Mouse (Mus musculus): ENCODE results near the gene Gas1. TPM values are rescaled to one million over a fixed set of nuclear protein-coding genes. Genes with fewer than 3 reads are reported as not detected.

The Gas1 gene
- polyA plus RNA-seq, 1 experiment = 2.5 TPM

DNA sequence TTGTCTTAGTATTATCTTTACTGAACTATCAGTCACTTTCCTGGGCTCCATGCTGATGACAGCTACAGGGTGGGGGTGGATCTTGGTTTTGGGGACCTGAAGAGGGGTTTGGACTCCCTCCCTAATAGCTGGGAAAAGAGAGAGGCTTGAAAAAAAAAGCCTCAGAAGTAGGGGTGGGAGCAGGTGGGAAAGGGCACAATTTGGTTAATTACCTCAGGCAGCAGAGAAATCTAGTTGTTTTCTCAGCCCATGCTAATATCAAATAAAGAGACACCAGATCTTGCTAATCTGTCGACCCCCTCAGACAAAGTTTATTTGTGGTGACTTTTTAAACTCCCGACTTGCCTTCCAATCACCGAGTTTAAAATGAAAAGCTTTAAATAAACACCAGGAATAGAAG, 4.0 kb downstream of the Gas1 start:
- peaks cover 15% of the 10 kb centered on the region for H3K4me1 ChIP-seq (ENCODE audit: control insufficient read depth, insufficient read depth, low read length)
- H3K36me3 ChIP-seq (ENCODE audit: control insufficient read depth, insufficient read depth, low read length) = no peaks in the 10 kb centered on the region
- TF ChIP-seq CTCF (IDR thresholded peaks at IDR 0.05; ENCODE audit: control insufficient read depth, insufficient read depth, insufficient replicate concordance, low read depth, low read length) (no peak), POLR2A (IDR thresholded peaks at IDR 0.05; ENCODE audit: control insufficient read depth, low read depth, low read length) (no peak)
- H3K27me3 ChIP-seq (ENCODE audit: control insufficient read depth, insufficient read depth, low read length) = no peaks in the 10 kb centered on the region
- H3K4me3 ChIP-seq (ENCODE audit: control insufficient read depth, low read depth, low read length) = no peak overlapping the region
- H3K27ac ChIP-seq (ENCODE audit: control insufficient read depth, insufficient read depth, low read depth, low read length) = no peak overlapping the region

DNA sequence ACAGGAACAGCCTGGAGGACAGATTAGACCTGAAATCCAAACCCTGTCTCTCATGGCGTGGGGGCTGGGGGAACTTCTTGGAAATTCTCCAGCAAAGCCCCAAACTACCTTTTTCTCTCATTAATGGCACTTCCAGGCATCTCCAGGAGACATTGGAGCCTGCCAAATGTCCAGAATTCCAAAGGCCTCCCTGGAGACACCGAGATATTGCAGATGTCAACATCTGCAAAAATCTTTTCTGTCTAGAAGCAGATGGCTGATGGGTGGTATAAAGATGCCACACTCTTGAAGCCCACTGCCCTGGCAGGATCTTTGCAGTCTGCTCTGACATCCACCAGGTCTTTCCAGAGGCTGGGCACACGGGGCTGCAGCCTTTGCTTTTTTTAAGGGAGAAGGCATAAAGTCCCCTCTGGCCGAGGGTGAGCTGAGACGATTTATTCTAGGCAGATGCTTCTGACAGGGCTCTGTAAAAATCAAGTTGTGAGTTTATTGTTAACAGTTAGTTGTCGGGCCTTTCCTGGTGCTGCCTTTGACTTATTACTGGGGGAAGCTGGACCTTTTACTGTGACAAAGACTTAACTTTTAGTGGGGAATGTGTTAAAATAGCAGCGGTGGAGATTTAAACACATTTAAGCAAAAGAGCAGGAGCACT, 4.7 kb downstream of the Gas1 start:
- Histone ChIP-seq H3K27me3 (ENCODE audit: control insufficient read depth, insufficient read depth, low read length) (no peaks in the 10 kb centered on the region), H3K4me1 (ENCODE audit: control insufficient read depth, insufficient read depth, low read length) (peaks cover 13% of the 10 kb centered on the region), H3K27ac (ENCODE audit: control insufficient read depth, insufficient read depth, low read depth, low read length) (no peak overlapping the region), H3K4me3 (ENCODE audit: control insufficient read depth, low read depth, low read length) (no peak overlapping the region), H3K36me3 (ENCODE audit: control insufficient read depth, insufficient read depth, low read length) (no peaks in the 10 kb centered on the region)
- no peak for TF ChIP-seq POLR2A (IDR thresholded peaks at IDR 0.05; ENCODE audit: control insufficient read depth, low read depth, low read length)
- no peak for TF ChIP-seq CTCF (IDR thresholded peaks at IDR 0.05; ENCODE audit: control insufficient read depth, insufficient read depth, insufficient replicate concordance, low read depth, low read length)

DNA sequence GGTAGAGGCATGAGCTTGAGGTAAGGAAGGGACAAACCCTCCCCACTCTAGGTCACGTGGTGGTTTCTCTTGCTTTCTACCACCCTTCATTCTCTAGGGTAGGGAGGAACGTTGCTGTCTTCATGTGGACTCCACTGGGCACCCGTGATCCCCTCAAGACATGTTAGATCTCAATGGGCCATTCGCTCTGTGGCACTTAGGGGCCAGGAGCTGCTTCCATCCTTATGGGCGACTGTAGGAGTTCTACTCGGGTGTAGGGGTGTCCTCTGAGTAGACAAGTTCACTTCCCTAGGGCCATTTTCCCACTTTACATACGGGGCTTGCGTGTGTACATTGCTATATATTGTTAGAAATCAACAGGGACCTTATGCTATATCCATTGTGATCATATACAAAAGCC, 5.4 kb downstream of the Gas1 start:
- Histone ChIP-seq H3K36me3 (ENCODE audit: control insufficient read depth, insufficient read depth, low read length) (no peaks in the 10 kb centered on the region), H3K27ac (ENCODE audit: control insufficient read depth, insufficient read depth, low read depth, low read length) (no peak overlapping the region), H3K27me3 (ENCODE audit: control insufficient read depth, insufficient read depth, low read length) (no peaks in the 10 kb centered on the region), H3K4me3 (ENCODE audit: control insufficient read depth, low read depth, low read length) (no peak overlapping the region), H3K4me1 (ENCODE audit: control insufficient read depth, insufficient read depth, low read length) (peaks cover 9% of the 10 kb centered on the region)
- TF ChIP-seq POLR2A (IDR thresholded peaks at IDR 0.05; ENCODE audit: control insufficient read depth, low read depth, low read length) = no peak
- no peak for TF ChIP-seq CTCF (IDR thresholded peaks at IDR 0.05; ENCODE audit: control insufficient read depth, insufficient read depth, insufficient replicate concordance, low read depth, low read length)

DNA sequence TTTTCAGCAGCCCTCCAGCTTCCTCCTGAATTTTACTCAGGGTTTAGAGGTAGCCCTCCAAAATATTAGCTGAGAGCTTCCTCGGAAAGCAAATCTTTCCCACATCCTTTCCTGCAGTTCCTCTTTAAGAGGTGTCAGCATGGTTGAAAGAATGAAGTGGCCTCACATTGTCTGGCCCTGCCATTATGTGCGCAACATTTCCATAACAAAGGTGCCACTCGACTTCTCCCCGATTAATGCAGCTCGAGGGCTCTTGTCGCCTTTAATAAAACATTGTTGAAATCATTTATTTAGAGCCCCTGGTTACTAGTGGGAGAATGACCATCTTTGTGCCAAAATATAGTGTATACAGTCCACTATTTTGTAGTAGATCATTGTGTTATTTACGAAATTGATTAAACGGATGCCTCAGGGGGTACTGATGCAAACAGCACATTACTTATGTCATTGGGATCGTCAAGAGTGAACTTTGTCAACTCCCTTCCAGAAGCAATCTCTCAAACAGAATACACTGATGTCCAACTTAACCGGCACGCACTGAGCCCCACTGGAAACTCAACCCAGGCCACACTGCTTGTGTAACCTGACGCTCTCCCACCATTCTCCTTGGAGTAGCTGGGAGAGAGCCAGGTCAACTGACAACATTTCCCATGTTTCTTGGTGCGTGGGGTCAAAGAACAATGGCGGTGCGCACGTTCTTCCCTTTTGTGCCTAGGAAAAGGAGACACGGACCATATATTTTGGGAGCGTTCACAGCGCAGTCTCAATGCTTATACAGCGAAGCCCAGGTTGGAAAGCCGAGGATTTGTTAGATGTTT, 6.1 kb downstream of the Gas1 start:
- Histone ChIP-seq H3K4me1 (ENCODE audit: control insufficient read depth, insufficient read depth, low read length) (peaks cover 6% of the 10 kb centered on the region), H3K36me3 (ENCODE audit: control insufficient read depth, insufficient read depth, low read length) (no peaks in the 10 kb centered on the region), H3K4me3 (ENCODE audit: control insufficient read depth, low read depth, low read length) (no peak overlapping the region), H3K27me3 (ENCODE audit: control insufficient read depth, insufficient read depth, low read length) (no peaks in the 10 kb centered on the region), H3K27ac (ENCODE audit: control insufficient read depth, insufficient read depth, low read depth, low read length) (no peak overlapping the region)
- no peak for TF ChIP-seq CTCF (IDR thresholded peaks at IDR 0.05; ENCODE audit: control insufficient read depth, insufficient read depth, insufficient replicate concordance, low read depth, low read length)
- no peak for TF ChIP-seq POLR2A (IDR thresholded peaks at IDR 0.05; ENCODE audit: control insufficient read depth, low read depth, low read length)

DNA sequence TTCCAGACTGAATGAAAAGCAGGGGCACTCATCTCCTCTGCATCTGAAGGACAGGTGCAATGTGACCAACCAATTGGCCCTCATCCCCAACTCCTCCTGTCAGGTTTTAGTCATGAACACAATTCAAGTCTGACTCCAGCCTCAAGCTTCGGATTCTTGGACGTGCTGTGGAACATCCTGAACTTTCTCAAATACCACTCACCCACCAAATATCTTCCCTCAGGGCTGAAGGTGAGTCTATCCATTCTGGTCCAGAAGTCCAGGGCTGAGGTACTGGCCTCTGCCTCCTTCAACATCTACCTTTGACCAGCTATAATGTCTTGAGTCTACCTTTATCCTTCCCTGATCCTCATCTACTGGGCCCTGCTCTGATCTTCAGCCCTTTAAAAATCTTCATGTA, 8.1 kb downstream of the Gas1 start:
- TF ChIP-seq CTCF (IDR thresholded peaks at IDR 0.05; ENCODE audit: control insufficient read depth, insufficient read depth, insufficient replicate concordance, low read depth, low read length) = no peak
- no peak for TF ChIP-seq POLR2A (IDR thresholded peaks at IDR 0.05; ENCODE audit: control insufficient read depth, low read depth, low read length)
- Histone ChIP-seq H3K27me3 (ENCODE audit: control insufficient read depth, insufficient read depth, low read length) (no peaks in the 10 kb centered on the region), H3K36me3 (ENCODE audit: control insufficient read depth, insufficient read depth, low read length) (no peaks in the 10 kb centered on the region), H3K4me1 (ENCODE audit: control insufficient read depth, insufficient read depth, low read length) (peaks cover 2% of the 10 kb centered on the region), H3K4me3 (ENCODE audit: control insufficient read depth, low read depth, low read length) (no peak overlapping the region), H3K27ac (ENCODE audit: control insufficient read depth, insufficient read depth, low read depth, low read length) (no peak overlapping the region)

DNA sequence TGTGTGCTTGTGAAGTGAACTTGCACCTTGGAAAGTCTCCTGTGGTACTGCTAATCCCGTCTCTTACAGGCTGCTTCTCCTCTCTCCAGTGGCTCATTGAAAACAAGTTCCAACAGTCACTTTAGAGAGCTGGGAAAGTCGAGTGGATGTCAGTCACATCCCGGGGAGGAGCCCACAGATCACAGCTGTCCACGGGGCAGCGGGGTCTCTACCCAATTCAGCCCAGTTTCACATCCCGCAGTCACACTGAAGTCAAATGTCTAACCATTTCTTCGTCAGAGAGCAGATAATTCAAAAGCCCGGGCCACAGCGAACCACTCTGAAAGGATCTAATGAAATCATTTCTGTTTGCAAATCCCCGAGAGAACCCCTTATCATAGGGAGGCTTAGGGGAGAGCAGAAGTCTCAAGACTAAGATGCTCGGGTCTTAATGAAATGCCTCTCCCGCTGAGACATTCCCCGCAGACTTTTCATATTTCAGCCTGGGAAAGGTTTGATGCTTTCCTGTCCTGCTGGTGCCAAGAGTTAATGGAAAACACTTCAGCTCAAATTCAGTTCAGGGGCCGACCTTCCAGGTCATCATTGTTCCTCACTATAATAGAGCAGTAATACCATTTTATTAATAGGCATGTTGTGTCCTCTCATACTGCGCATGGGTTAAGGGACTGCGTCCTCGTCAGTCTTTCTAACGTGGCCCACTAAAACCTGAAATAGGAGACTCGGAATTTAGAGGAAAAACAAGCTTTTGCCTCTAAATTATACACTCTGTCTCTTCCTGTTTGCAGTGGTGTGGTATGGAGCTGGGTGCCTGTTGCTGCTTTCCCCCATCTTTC, 20.7 kb downstream of the Gas1 start:
- H3K36me3 ChIP-seq (ENCODE audit: control insufficient read depth, insufficient read depth, low read length) = no peaks in the 10 kb centered on the region
- TF ChIP-seq POLR2A (IDR thresholded peaks at IDR 0.05; ENCODE audit: control insufficient read depth, low read depth, low read length) (no peak), CTCF (IDR thresholded peaks at IDR 0.05; ENCODE audit: control insufficient read depth, insufficient read depth, insufficient replicate concordance, low read depth, low read length) (no peak)
- no peak overlapping the region for H3K27ac ChIP-seq (ENCODE audit: control insufficient read depth, insufficient read depth, low read depth, low read length)
- no peak overlapping the region for H3K4me3 ChIP-seq (ENCODE audit: control insufficient read depth, low read depth, low read length)
- no peaks in the 10 kb centered on the region for H3K27me3 ChIP-seq (ENCODE audit: control insufficient read depth, insufficient read depth, low read length)
- H3K4me1 ChIP-seq (ENCODE audit: control insufficient read depth, insufficient read depth, low read length) = no peaks in the 10 kb centered on the region

DNA sequence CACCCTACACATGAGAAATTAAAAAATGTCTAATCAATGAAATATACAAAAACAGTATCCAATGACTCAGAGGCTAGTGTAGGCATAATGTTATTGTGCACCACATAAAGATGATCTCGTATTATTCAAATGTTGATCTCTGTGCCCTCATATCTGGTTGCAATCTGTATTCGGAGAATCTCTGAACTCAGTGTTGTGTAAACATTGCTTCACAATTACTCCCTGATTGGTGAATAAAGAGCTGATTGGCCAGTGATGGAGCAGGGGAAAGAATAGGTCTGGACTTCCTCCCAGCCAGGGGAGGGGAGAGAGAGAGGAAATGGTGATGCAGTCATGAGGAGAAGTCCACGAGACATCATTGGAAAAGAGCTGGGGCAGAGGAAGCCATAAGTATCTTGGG, 23.0 kb downstream of the Gas1 start:
- no peaks in the 10 kb centered on the region for H3K36me3 ChIP-seq (ENCODE audit: control insufficient read depth, insufficient read depth, low read length)
- no peak for TF ChIP-seq CTCF (IDR thresholded peaks at IDR 0.05; ENCODE audit: control insufficient read depth, insufficient read depth, insufficient replicate concordance, low read depth, low read length)
- TF ChIP-seq POLR2A (IDR thresholded peaks at IDR 0.05; ENCODE audit: control insufficient read depth, low read depth, low read length) = no peak
- H3K27ac ChIP-seq (ENCODE audit: control insufficient read depth, insufficient read depth, low read depth, low read length) = no peak overlapping the region
- H3K4me1 ChIP-seq (ENCODE audit: control insufficient read depth, insufficient read depth, low read length) = no peaks in the 10 kb centered on the region
- no peaks in the 10 kb centered on the region for H3K27me3 ChIP-seq (ENCODE audit: control insufficient read depth, insufficient read depth, low read length)
- no peak overlapping the region for H3K4me3 ChIP-seq (ENCODE audit: control insufficient read depth, low read depth, low read length)
